Mouse (Mus musculus) kidney, adult 8-10 months (tissue): ENCODE measurements around the gene Gpr88.

Experiments used
- DNase-seq, 2 experiments: peaks; one replicate each; pipeline ENCODE4 v3.0.0; 2022

The Gpr88 gene

GRCm38 (mm10) chr3:116253077-116253531 is at the start of gene Gpr88:
Gene Gpr88, minus strand, starts transcription at chr3:116253503.
- DNase-seq = no peak

- DNase-seq = no peak
These were observed 49.3 kb upstream of the Gpr88 start for GRCm38 (mm10) chr3:116302581-116302980.

GRCm38 (mm10) chr3:116301754-116302153 is 48.5 kb upstream of the Gpr88 start:
- DNase-seq = no peak

GRCm38 (mm10) chr3:116298727-116299126 is 45.4 kb upstream of the Gpr88 start:
- no peak for DNase-seq

GRCm38 (mm10) chr3:116298003-116298402 is 44.7 kb upstream of the Gpr88 start:
- no peak for DNase-seq

- no peak for DNase-seq
These were observed 43.9 kb upstream of the Gpr88 start for GRCm38 (mm10) chr3:116297170-116297569.

- no peak for DNase-seq
These were observed 36.9 kb upstream of the Gpr88 start for GRCm38 (mm10) chr3:116290041-116290815.

- DNase-seq = no peak
These were observed 35.5 kb upstream of the Gpr88 start for GRCm38 (mm10) chr3:116288833-116289232.

- no peak for DNase-seq
These were observed 31.4 kb upstream of the Gpr88 start for GRCm38 (mm10) chr3:116284735-116285134.

GRCm38 (mm10) chr3:116283996-116284395 is 30.7 kb upstream of the Gpr88 start:
- no peak for DNase-seq

GRCm38 (mm10) chr3:116281663-116282062 is 28.4 kb upstream of the Gpr88 start:
- no peak for DNase-seq

- DNase-seq = no peak
These were observed 23.8 kb upstream of the Gpr88 start for GRCm38 (mm10) chr3:116277146-116277545.

GRCm38 (mm10) chr3:116271679-116272078 is 18.4 kb upstream of the Gpr88 start:
- DNase-seq = no peak

- DNase-seq = no peak
These were observed 13.8 kb upstream of the Gpr88 start for GRCm38 (mm10) chr3:116267036-116267654.

GRCm38 (mm10) chr3:116266360-116266759 is 13.1 kb upstream of the Gpr88 start:
- no peak for DNase-seq

GRCm38 (mm10) chr3:116263977-116264376 is 10.7 kb upstream of the Gpr88 start:
- DNase-seq = no peak

GRCm38 (mm10) chr3:116263061-116263460 is 9.8 kb upstream of the Gpr88 start:
- DNase-seq = no peak

- no peak for DNase-seq
These were observed 2.8 kb upstream of the Gpr88 start for GRCm38 (mm10) chr3:116256104-116256503.

GRCm38 (mm10) chr3:116252255-116253040 is 855 bp downstream of the Gpr88 start:
- no peak for DNase-seq

GRCm38 (mm10) chr3:116251481-116252254 is 1.6 kb downstream of the Gpr88 start:
- DNase-seq = no peak

GRCm38 (mm10) chr3:116249026-116249425 is 4.3 kb downstream of the Gpr88 start:
- DNase-seq = no peak

- DNase-seq = no peak
These were observed 8.8 kb downstream of the Gpr88 start for GRCm38 (mm10) chr3:116244476-116244875.

- DNase-seq = no peak
These were observed 10.6 kb downstream of the Gpr88 start for GRCm38 (mm10) chr3:116242685-116243084.
